Mouse (Mus musculus): Measurements from ENCODE around the gene Notch4. TPM values are rescaled to one million over a fixed set of nuclear protein-coding genes. Genes with fewer than 3 reads are reported as not detected.

Notch4 gene
- polyA plus RNA-seq, 1 experiment, result 15.6 TPM

- TF ChIP-seq POLR2A (IDR thresholded peaks at IDR 0.05; ENCODE audit: borderline replicate concordance, extremely low read depth, insufficient read depth, insufficient read length, poor library complexity, severe bottlenecking) (no peak), CTCF (IDR thresholded peaks at IDR 0.05; ENCODE audit: borderline replicate concordance, extremely low read depth, insufficient read depth, insufficient read length) (no peak)
- DNase-seq (ENCODE audit: low read depth), result peak; percentile 92
Measured at GRCm38 (mm10) chr17:34629221-34629751, 65.2 kb downstream of the Notch4 start, which contains the start of gene Prrt1. Prrt1 (plus strand) TSS chr17:34629533.

- TF ChIP-seq POLR2A (IDR thresholded peaks at IDR 0.05; ENCODE audit: borderline replicate concordance, extremely low read depth, insufficient read depth, insufficient read length, poor library complexity, severe bottlenecking), result no peak
- no peak for TF ChIP-seq CTCF (IDR thresholded peaks at IDR 0.05; ENCODE audit: borderline replicate concordance, extremely low read depth, insufficient read depth, insufficient read length)
- DNase-seq (ENCODE audit: low read depth), result no peak
Measured at GRCm38 (mm10) chr17:34629796-34630603, 65.9 kb downstream of the Notch4 start.

GRCm38 (mm10) chr17:34630761-34631301 lies 66.8 kb downstream of the Notch4 start:
- TF ChIP-seq CTCF (IDR thresholded peaks at IDR 0.05; ENCODE audit: borderline replicate concordance, extremely low read depth, insufficient read depth, insufficient read length), result no peak
- no peak for TF ChIP-seq POLR2A (IDR thresholded peaks at IDR 0.05; ENCODE audit: borderline replicate concordance, extremely low read depth, insufficient read depth, insufficient read length, poor library complexity, severe bottlenecking)
- DNase-seq (ENCODE audit: low read depth), result no peak

- TF ChIP-seq POLR2A (IDR thresholded peaks at IDR 0.05; ENCODE audit: borderline replicate concordance, extremely low read depth, insufficient read depth, insufficient read length, poor library complexity, severe bottlenecking) (no peak), CTCF (IDR thresholded peaks at IDR 0.05; ENCODE audit: borderline replicate concordance, extremely low read depth, insufficient read depth, insufficient read length) (no peak)
- no peak for DNase-seq (ENCODE audit: low read depth)
Measured at GRCm38 (mm10) chr17:34631647-34632046, 67.6 kb downstream of the Notch4 start.

GRCm38 (mm10) chr17:34632261-34632691 lies 68.2 kb downstream of the Notch4 start:
- peak; percentile 64 for DNase-seq (ENCODE audit: low read depth)
- TF ChIP-seq POLR2A (IDR thresholded peaks at IDR 0.05; ENCODE audit: borderline replicate concordance, extremely low read depth, insufficient read depth, insufficient read length, poor library complexity, severe bottlenecking) (no peak), CTCF (IDR thresholded peaks at IDR 0.05; ENCODE audit: borderline replicate concordance, extremely low read depth, insufficient read depth, insufficient read length) (no peak)

- TF ChIP-seq CTCF (IDR thresholded peaks at IDR 0.05; ENCODE audit: borderline replicate concordance, extremely low read depth, insufficient read depth, insufficient read length) (no peak), POLR2A (IDR thresholded peaks at IDR 0.05; ENCODE audit: borderline replicate concordance, extremely low read depth, insufficient read depth, insufficient read length, poor library complexity, severe bottlenecking) (no peak)
Measured at GRCm38 (mm10) chr17:34635671-34636070, 71.6 kb downstream of the Notch4 start.

GRCm38 (mm10) chr17:34637459-34637858 lies 73.4 kb downstream of the Notch4 start:
- DNase-seq (ENCODE audit: low read depth), result no peak
- TF ChIP-seq CTCF (IDR thresholded peaks at IDR 0.05; ENCODE audit: borderline replicate concordance, extremely low read depth, insufficient read depth, insufficient read length), result no peak
- no peak for TF ChIP-seq POLR2A (IDR thresholded peaks at IDR 0.05; ENCODE audit: borderline replicate concordance, extremely low read depth, insufficient read depth, insufficient read length, poor library complexity, severe bottlenecking)

More at GRCm38 (mm10) chr17:34635671-34636070, 71.6 kb downstream of the Notch4 start:
- no peak for DNase-seq (ENCODE audit: low read depth)

Other genes with a start within 250 kb of the Notch4 start
- gene H2-Eb2, start 238.6 kb upstream of the Notch4 start, polyA plus RNA-seq (2012; rRNA removed), result 0.09 and 0.18 TPM in 2 replicates
- 0.03 TPM in 2 replicates for gene Btnl2, start 209.4 kb upstream of the Notch4 start, polyA plus RNA-seq (2012; rRNA removed)
- not detected in 2 replicates for gene Btnl1, start 187.1 kb upstream of the Notch4 start, polyA plus RNA-seq (2012; rRNA removed)
- 9.9 and 10.4 TPM in 2 replicates for gene BC051142, start 165.4 kb upstream of the Notch4 start, polyA plus RNA-seq (2012; rRNA removed)
- not detected in 2 replicates for gene Btnl4, start 87.0 kb upstream of the Notch4 start, polyA plus RNA-seq (2012; rRNA removed)
- not detected in 2 replicates for gene Btnl6, start 46.9 kb upstream of the Notch4 start, polyA plus RNA-seq (2012; rRNA removed)
- gene Gpsm3, start 25.5 kb downstream of the Notch4 start, polyA plus RNA-seq (2012; rRNA removed), result 2.0 and 3.0 TPM in 2 replicates
- 107 and 115 TPM in 2 replicates for gene Pbx2, start 27.0 kb downstream of the Notch4 start, polyA plus RNA-seq (2012; rRNA removed)
- 5.1 and 9.0 TPM in 2 replicates for gene Ager, start 33.6 kb downstream of the Notch4 start, polyA plus RNA-seq (2012; rRNA removed)
- gene Rnf5, start 39.4 kb downstream of the Notch4 start, polyA plus RNA-seq (2012; rRNA removed), result 189 and 227 TPM in 2 replicates
- gene Agpat1, start 40.0 kb downstream of the Notch4 start, polyA plus RNA-seq (2012; rRNA removed), result 251 and 279 TPM in 2 replicates
- gene Egfl8, start 51.7 kb downstream of the Notch4 start, polyA plus RNA-seq (2012; rRNA removed), result 9.2 and 10.3 TPM in 2 replicates
- 29.3 and 31.7 TPM in 2 replicates for gene Ppt2, start 64.2 kb downstream of the Notch4 start, polyA plus RNA-seq (2012; rRNA removed)
- 53.2 and 63.8 TPM in 2 replicates for gene Prrt1, start 65.3 kb downstream of the Notch4 start, polyA plus RNA-seq (2012; rRNA removed)
- gene Fkbpl, start 80.5 kb downstream of the Notch4 start, polyA plus RNA-seq (2012; rRNA removed), result 3.8 and 6.8 TPM in 2 replicates
- gene Atf6b, start 82.9 kb downstream of the Notch4 start, polyA plus RNA-seq (2012; rRNA removed), result 113 and 133 TPM in 2 replicates
- 0.33 and 0.70 TPM in 2 replicates for gene Tnxb, start 106.3 kb downstream of the Notch4 start, polyA plus RNA-seq (2012; rRNA removed)
- 0.04 TPM in 2 replicates for gene C4b, start 179.6 kb downstream of the Notch4 start, polyA plus RNA-seq (2012; rRNA removed)
- gene Cyp21a1, start 240.3 kb downstream of the Notch4 start, polyA plus RNA-seq (2012; rRNA removed), result 0.04 TPM in 2 replicates

Measured in brain, embryonic 14.5 days (tissue).